ENCODE assay signal across 9 mouse cellular contexts in genomic region chr2:121501550-121501949, GRCm38 (mm10). TPM values are rescaled to one million over a fixed set of nuclear protein-coding genes. Genes with fewer than 3 reads are reported as not detected.
DNase-seq lines count a peak whose midpoint lies in the region; ATAC-seq lines count a peak whose summit lies in the region.
"Not testable (repeated sequence)": the region's sequence is repeated elsewhere in the genome, so short reads cannot be mapped to it uniquely, and the experiment has no call there.
"Had no signal": no experiment of that assay in that cellular context is flagged by ENCODE, and none has a peak within 500 bp of the region (broad histone marks: within the 10 kb centered on the region; RNA-seq: fewer than 3 reads in every experiment).

No protein-coding gene starts in this region.

- H3K4me1 ChIP-seq in hindbrain, embryonic 14.5 days (replicated peaks; ENCODE audit: control insufficient read depth, insufficient read depth, low read length); liver, embryonic 11.5 days (replicated peaks; ENCODE audit: control insufficient read depth, insufficient read depth, low read length): not testable (repeated sequence)

- not testable (repeated sequence) for H3K9me3 ChIP-seq in hindbrain, embryonic 14.5 days (ENCODE audit: control insufficient read depth, low read length); liver, embryonic 11.5 days (ENCODE audit: control insufficient read depth, low read length)

- DNase-seq in hindbrain, embryonic 14.5 days (ENCODE audit: low spot score); liver, embryonic 11.5 days (ENCODE audit: low spot score): not testable (repeated sequence)

- H3K27ac ChIP-seq in hindbrain, embryonic 14.5 days; liver, embryonic 11.5 days (ENCODE audit: low read depth, low read length): not testable (repeated sequence)

- H3K4me3 ChIP-seq in hindbrain, embryonic 14.5 days (replicated peaks; ENCODE audit: low read length); liver, embryonic 11.5 days (ENCODE audit: low read depth, low read length): not testable (repeated sequence)

- ATAC-seq in CD4-positive, CD25-positive, alpha-beta regulatory T cell, adult 4 months, result peak; percentile 32
- 0 out of 2 replicates have a peak, but pooled peaks have one; percentile 45 for ATAC-seq in erythroblast, adult 5-6 weeks (replicated peaks; ENCODE audit: low FRiP score, poor library complexity, severe bottlenecking)
- 0 out of 2 replicates have a peak, but pooled peaks have one; percentile 33 for ATAC-seq in granulocyte monocyte progenitor cell, adult 5-6 weeks (replicated peaks; ENCODE audit: poor library complexity, severe bottlenecking)
- 0 out of 2 replicates have a peak, but pooled peaks have one; percentile 12 for ATAC-seq in hindbrain, embryonic 14.5 days (ENCODE audit: low FRiP score)
- ATAC-seq in liver, embryonic 11.5 days (replicated peaks; ENCODE audit: low FRiP score), result 0 out of 2 replicates have a peak, but pooled peaks have one; percentile 34
- ATAC-seq in megakaryocyte progenitor cell, adult 5-6 weeks (replicated peaks; ENCODE audit: poor library complexity), result peak; percentile 53
- ATAC-seq in neutrophil, adult 5-6 weeks (ENCODE audit: extremely low read depth, insufficient number of reproducible peaks, low FRiP score, poor library complexity, severe bottlenecking), result peak; percentile 40; the same call in 1 of the 2 replicates

- H3K36me3 ChIP-seq in hindbrain, embryonic 14.5 days (replicated peaks; ENCODE audit: control insufficient read depth, insufficient read depth); liver, embryonic 11.5 days (ENCODE audit: control insufficient read depth, insufficient read depth, low read length): not testable (repeated sequence)

- H3K27me3 ChIP-seq in hindbrain, embryonic 14.5 days (ENCODE audit: control insufficient read depth, insufficient read depth, low read length); liver, embryonic 11.5 days (replicated peaks; ENCODE audit: control insufficient read depth, insufficient read depth, low read length): not testable (repeated sequence)

- 83% methylated on average over 1 of the region's 6 CpGs for WGBS in hindbrain, embryonic 14.5 days
- WGBS in liver, embryonic 11.5 days, result 86% methylated on average over 1 of the region's 6 CpGs

- H3K4me2 ChIP-seq in hindbrain, embryonic 14.5 days (replicated peaks); liver, embryonic 11.5 days: not testable (repeated sequence)

- not testable (repeated sequence) for H3K9ac ChIP-seq in hindbrain, embryonic 14.5 days; liver, embryonic 11.5 days (ENCODE audit: low read depth, low read length)

RNA-seq across cellular contexts. Expression of gene Mfap1a, which starts 4.9 kb away (rescaled TPM):
- 10 to 100 TPM; 28.6 to 43.0 TPM for polyA plus RNA-seq in CD4-positive, CD25-positive, alpha-beta regulatory T cell, adult 4 months (2017; shearing (Covaris generic))
- total RNA-seq in erythroblast, adult 5-6 weeks (2015; ENCODE audit: low replicate concordance), result 12.1 and 15.3 TPM in 2 replicates
- 11.7 and 15.1 TPM in 2 replicates for total RNA-seq in erythroblast, adult 5-6 weeks (2017; ENCODE audit: low replicate concordance)
- 23.3 and 24.5 TPM in 2 replicates for total RNA-seq in granulocyte monocyte progenitor cell, adult 5-6 weeks (2014; fragmentation: Nextera tagmentation)
- 36.3 and 46.9 TPM in 2 replicates for total RNA-seq in granulocyte monocyte progenitor cell, adult 5-6 weeks (2017)
- 23.1 and 25.3 TPM in 2 replicates for polyA plus RNA-seq in hindbrain, embryonic 14.5 days (2014; fragmentation: Nextera tagmentation; extraction: Ambion mirVana)
- 22.4 and 23.0 TPM in 2 replicates for polyA plus RNA-seq in liver, embryonic 11.5 days (2014; fragmentation: Nextera tagmentation; extraction: Ambion mirVana)
- 20.5 and 25.2 TPM in 2 replicates for total RNA-seq in megakaryocyte progenitor cell, adult 5-6 weeks (2015)
- total RNA-seq in megakaryocyte progenitor cell, adult 5-6 weeks (2017), result 33.5 and 39.0 TPM in 2 replicates
- 80.3 and 92.3 TPM in 2 replicates for total RNA-seq in neutrophil, adult 5-6 weeks (2017)

RNA-seq across cellular contexts. Expression of gene Wdr76, which starts 5.0 kb away (rescaled TPM):
- 10 to 100 TPM in 1 of 2 experiments, 1 to 10 TPM in 1; 7.2 to 11.2 TPM for polyA plus RNA-seq in CD4-positive, CD25-positive, alpha-beta regulatory T cell, adult 4 months (2017; shearing (Covaris generic))
- 11.9 and 13.8 TPM in 2 replicates for total RNA-seq in erythroblast, adult 5-6 weeks (2015; ENCODE audit: low replicate concordance)
- 19.2 and 25.5 TPM in 2 replicates for total RNA-seq in erythroblast, adult 5-6 weeks (2017; ENCODE audit: low replicate concordance)
- total RNA-seq in granulocyte monocyte progenitor cell, adult 5-6 weeks (2014; fragmentation: Nextera tagmentation), result 34.1 and 39.1 TPM in 2 replicates
- 33.9 and 38.7 TPM in 2 replicates for total RNA-seq in granulocyte monocyte progenitor cell, adult 5-6 weeks (2017)
- 3.2 and 3.8 TPM in 2 replicates for polyA plus RNA-seq in hindbrain, embryonic 14.5 days (2014; fragmentation: Nextera tagmentation; extraction: Ambion mirVana)
- 15.4 and 15.5 TPM in 2 replicates for polyA plus RNA-seq in liver, embryonic 11.5 days (2014; fragmentation: Nextera tagmentation; extraction: Ambion mirVana)
- total RNA-seq in megakaryocyte progenitor cell, adult 5-6 weeks (2015), result 38.0 and 40.1 TPM in 2 replicates
- 38.9 and 39.1 TPM in 2 replicates for total RNA-seq in megakaryocyte progenitor cell, adult 5-6 weeks (2017)
- 11.2 and 11.4 TPM in 2 replicates for total RNA-seq in neutrophil, adult 5-6 weeks (2017)

RNA-seq across cellular contexts. Expression of gene Mfap1b, which starts 27.7 kb away (rescaled TPM):
- polyA plus RNA-seq in CD4-positive, CD25-positive, alpha-beta regulatory T cell, adult 4 months (2017; shearing (Covaris generic)), result 10 to 100 TPM; 88.2 to 89.2 TPM
- 6.9 and 16.3 TPM in 2 replicates for total RNA-seq in erythroblast, adult 5-6 weeks (2015; ENCODE audit: low replicate concordance)
- 20.6 and 22.9 TPM in 2 replicates for total RNA-seq in erythroblast, adult 5-6 weeks (2017; ENCODE audit: low replicate concordance)
- total RNA-seq in granulocyte monocyte progenitor cell, adult 5-6 weeks (2014; fragmentation: Nextera tagmentation), result 23.3 and 30.9 TPM in 2 replicates
- 45.9 and 52.2 TPM in 2 replicates for total RNA-seq in granulocyte monocyte progenitor cell, adult 5-6 weeks (2017)
- 65.0 and 69.0 TPM in 2 replicates for polyA plus RNA-seq in hindbrain, embryonic 14.5 days (2014; fragmentation: Nextera tagmentation; extraction: Ambion mirVana)
- 43.2 and 44.0 TPM in 2 replicates for polyA plus RNA-seq in liver, embryonic 11.5 days (2014; fragmentation: Nextera tagmentation; extraction: Ambion mirVana)
- 34.8 and 37.2 TPM in 2 replicates for total RNA-seq in megakaryocyte progenitor cell, adult 5-6 weeks (2015)
- total RNA-seq in megakaryocyte progenitor cell, adult 5-6 weeks (2017), result 39.6 and 51.1 TPM in 2 replicates
- 120 and 128 TPM in 2 replicates for total RNA-seq in neutrophil, adult 5-6 weeks (2017)

RNA-seq across cellular contexts. Expression of gene Serinc4, which starts 45.0 kb away (rescaled TPM):
- polyA plus RNA-seq in CD4-positive, CD25-positive, alpha-beta regulatory T cell, adult 4 months (2017; shearing (Covaris generic)), result under 1 TPM in 1 of 2 experiments, not detected in 1; 0.33 TPM
- total RNA-seq in erythroblast, adult 5-6 weeks (2015; ENCODE audit: low replicate concordance), result not detected in 2 replicates
- 0.68 TPM in 1 of 2 replicates, not detected in the other for total RNA-seq in erythroblast, adult 5-6 weeks (2017; ENCODE audit: low replicate concordance)
- total RNA-seq in granulocyte monocyte progenitor cell, adult 5-6 weeks (2014; fragmentation: Nextera tagmentation), result not detected in 2 replicates
- 0.26 and 0.60 TPM in 2 replicates for total RNA-seq in granulocyte monocyte progenitor cell, adult 5-6 weeks (2017)
- 0.68 and 0.96 TPM in 2 replicates for polyA plus RNA-seq in hindbrain, embryonic 14.5 days (2014; fragmentation: Nextera tagmentation; extraction: Ambion mirVana)
- polyA plus RNA-seq in liver, embryonic 11.5 days (2014; fragmentation: Nextera tagmentation; extraction: Ambion mirVana), result 0.12 TPM in 1 of 2 replicates, not detected in the other
- not detected in 2 replicates for total RNA-seq in megakaryocyte progenitor cell, adult 5-6 weeks (2015)
- 0.74 and 1.5 TPM in 2 replicates for total RNA-seq in megakaryocyte progenitor cell, adult 5-6 weeks (2017)
- total RNA-seq in neutrophil, adult 5-6 weeks (2017), result 2.0 and 4.2 TPM in 2 replicates
- polyA plus RNA-seq: embryonic facial prominence, embryonic 12.5 days; erythroblast, embryonic 14.5 days had no signal

RNA-seq across cellular contexts. Expression of gene Hypk, which starts 48.5 kb away (rescaled TPM):
- polyA plus RNA-seq in CD4-positive, CD25-positive, alpha-beta regulatory T cell, adult 4 months (2017; shearing (Covaris generic)), result 100 to 1,000 TPM; 114 to 126 TPM
- total RNA-seq in erythroblast, adult 5-6 weeks (2015; ENCODE audit: low replicate concordance), result 27.7 and 28.2 TPM in 2 replicates
- 22.3 and 31.5 TPM in 2 replicates for total RNA-seq in erythroblast, adult 5-6 weeks (2017; ENCODE audit: low replicate concordance)
- total RNA-seq in granulocyte monocyte progenitor cell, adult 5-6 weeks (2014; fragmentation: Nextera tagmentation), result 103 and 133 TPM in 2 replicates
- total RNA-seq in granulocyte monocyte progenitor cell, adult 5-6 weeks (2017), result 78.2 and 90.6 TPM in 2 replicates
- polyA plus RNA-seq in hindbrain, embryonic 14.5 days (2014; fragmentation: Nextera tagmentation; extraction: Ambion mirVana), result 71.9 and 90.2 TPM in 2 replicates
- polyA plus RNA-seq in liver, embryonic 11.5 days (2014; fragmentation: Nextera tagmentation; extraction: Ambion mirVana), result 146 and 164 TPM in 2 replicates
- total RNA-seq in megakaryocyte progenitor cell, adult 5-6 weeks (2015), result 102 and 117 TPM in 2 replicates
- total RNA-seq in megakaryocyte progenitor cell, adult 5-6 weeks (2017), result 106 and 130 TPM in 2 replicates
- 96.9 and 98.5 TPM in 2 replicates for total RNA-seq in neutrophil, adult 5-6 weeks (2017)
